Mouse (Mus musculus): Measurements from ENCODE around the gene Arih2. TPM values are rescaled to one million over a fixed set of nuclear protein-coding genes. Genes with fewer than 3 reads are reported as not detected.

Arih2 gene
- total RNA-seq, 2 experiments from 2014 or later = 50.2 to 50.6 TPM

DNA sequence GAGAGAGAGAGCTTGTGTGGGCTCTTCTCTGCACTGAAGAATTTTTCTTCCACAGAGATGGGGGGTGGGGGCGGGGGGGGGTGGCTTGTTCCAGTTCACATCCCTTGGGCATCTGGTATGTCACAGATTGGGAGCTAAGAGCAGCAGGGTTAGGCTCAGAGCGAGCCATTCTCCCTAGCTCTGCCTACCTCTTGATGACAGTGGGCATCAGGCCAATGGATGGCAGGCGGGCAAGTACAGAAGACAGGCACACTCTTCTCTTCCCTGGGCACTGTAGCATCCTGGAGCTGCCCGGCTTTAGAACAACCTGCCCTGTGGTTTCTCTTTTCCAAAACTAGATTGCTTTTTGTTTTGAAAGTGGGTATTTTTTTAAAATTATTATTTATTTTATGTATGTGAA is 57.7 kb downstream of the Arih2 start:
- DNase-seq (ENCODE audit: low spot score in 2 of 2) = no peak

DNA sequence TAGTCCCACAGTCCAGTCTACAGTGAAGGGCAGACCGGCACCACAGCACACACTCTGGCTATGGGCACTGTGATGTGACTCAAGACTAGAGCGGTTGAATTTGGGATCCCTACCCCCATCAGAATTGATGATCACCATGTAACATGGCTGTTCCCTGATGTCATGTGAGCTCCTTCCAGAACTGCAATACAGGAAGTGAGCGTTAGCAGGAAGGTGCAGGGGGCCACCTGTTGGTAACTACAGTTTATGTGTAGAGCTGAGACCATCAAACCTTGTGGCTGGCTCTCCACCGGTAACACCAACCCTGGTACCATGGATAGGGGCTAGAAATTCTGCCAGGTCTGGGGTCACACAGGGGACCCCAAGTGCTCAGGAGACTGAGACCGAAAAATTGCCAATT is 60.0 kb downstream of the Arih2 start:
- DNase-seq (ENCODE audit: low spot score in 2 of 2) = no peak

DNA sequence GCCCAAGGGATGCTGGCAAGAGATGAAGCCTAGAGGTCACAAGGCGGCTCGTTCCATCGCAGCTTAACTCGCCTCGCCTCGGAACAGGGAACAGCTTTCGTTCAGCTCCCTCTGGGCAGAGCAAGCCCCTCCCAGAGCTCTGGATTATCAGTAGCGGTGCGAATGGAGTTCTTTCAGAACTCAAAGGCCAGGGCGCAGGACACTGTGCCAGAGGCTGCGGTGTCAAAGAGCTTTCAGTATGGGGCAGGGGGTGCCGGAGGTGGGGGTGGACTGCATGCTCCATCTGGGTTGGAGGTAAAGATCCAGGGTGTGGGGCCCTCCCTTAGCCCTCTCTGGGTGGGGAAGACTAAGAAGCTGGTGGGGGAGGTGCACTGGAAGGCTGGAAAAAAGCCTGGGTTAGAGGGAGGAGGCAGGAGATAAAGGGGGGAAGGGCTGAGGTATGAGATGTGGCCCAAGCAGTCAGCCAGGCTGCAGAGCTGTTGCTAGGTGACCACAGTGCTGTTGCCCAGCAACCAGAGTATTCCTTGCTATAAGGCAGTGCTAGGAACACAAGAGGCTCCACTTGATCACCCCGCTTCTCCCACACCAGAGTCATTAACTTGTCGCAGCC is 61.5 kb downstream of the Arih2 start:
- peak; percentile 68 to 89 for DNase-seq (ENCODE audit: low spot score in 2 of 2)

DNA sequence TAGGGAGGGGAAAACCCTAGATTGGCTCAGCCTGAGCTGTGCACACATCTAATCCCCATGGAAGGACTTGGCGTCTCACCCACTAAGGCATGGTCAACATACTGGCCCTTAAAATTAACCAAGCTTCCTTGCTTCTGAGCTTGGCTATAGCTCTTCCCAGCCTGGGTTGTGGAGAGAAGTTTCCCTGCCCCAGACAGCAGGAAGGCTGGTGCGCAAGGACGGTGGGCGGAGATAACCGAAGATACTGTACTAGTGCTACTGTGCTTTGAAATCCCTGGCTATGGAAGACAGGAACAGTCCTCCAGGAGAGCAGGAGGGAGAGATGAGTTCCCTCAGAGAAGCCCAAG is 69.9 kb downstream of the Arih2 start:
- DNase-seq (ENCODE audit: low spot score in 2 of 2) = no peak

DNA sequence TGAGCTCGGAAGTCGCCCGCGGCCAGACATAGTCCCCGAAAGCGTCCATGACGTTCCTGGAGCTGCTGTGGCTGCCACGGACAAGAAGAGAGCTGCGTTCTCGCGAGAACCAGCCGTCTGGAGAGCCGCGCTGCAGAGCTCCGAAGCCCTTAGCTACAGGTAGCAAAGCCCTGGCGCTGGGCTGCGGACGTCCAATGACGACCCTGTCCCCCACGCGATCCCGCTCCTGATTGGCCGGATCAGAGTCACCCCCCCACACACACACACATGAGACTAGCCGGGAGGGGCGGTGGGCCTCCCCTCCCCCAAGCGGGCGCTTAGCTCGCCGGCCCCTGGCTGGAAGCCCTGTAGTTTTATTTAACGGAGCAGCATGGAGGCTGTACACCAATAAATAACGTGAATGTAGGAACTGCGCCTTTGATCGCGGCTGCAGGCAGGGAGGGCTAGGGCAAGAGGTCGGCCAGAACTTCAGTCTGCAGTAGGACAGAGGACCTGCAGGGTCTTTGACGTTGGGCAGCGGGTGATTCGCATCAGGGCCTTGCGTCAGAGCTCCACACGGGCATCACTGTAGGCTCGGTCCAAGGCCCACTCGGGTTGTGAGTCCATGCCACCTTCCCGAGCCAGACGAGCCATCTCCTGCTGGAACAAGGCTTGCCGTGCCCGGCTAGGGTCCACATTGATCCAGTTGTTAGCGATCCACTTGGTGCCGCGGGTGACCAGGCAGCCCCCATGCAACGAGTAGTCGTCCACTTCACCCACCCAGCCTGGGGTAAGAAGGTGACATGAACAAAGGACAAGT is 70.4 kb downstream of the Arih2 start, which contains the start of gene Wdr6:
Gene Wdr6 (minus strand): TSS at position 195 of the 799 bp plus-strand sequence.
- peak; percentile 92 to 95 for DNase-seq (ENCODE audit: low spot score in 2 of 2)

DNA sequence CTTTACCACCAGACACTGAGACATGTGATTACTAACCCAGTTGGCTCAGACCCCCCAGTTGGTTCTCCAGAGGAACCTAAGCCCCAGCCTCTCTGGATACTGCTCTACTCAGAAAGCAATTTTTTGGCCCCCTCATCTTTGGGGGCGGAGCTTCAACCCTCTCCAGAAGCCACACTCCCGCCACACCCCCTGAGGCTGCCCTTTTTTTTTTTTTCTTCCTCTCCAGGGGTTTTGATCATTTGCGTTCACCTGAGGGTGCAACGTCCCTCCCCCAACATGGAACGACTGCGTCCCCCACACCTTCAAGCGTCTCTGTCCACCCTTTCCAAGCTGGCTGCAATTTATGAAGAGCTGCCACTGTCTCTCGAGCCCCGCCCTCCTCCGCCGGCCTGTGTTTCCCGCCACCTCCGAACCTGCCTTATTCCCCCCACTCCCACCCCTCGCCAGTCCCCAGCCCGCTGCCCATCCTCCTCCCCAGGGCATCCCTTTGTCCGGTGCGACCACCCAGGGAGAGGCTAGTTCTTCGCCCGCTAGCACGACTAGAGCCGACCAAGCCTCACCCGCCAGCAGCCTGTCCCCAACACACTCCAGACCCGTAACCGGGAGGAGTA is 71.1 kb downstream of the Arih2 start:
- DNase-seq (ENCODE audit: low spot score in 2 of 2) = no peak

DNA sequence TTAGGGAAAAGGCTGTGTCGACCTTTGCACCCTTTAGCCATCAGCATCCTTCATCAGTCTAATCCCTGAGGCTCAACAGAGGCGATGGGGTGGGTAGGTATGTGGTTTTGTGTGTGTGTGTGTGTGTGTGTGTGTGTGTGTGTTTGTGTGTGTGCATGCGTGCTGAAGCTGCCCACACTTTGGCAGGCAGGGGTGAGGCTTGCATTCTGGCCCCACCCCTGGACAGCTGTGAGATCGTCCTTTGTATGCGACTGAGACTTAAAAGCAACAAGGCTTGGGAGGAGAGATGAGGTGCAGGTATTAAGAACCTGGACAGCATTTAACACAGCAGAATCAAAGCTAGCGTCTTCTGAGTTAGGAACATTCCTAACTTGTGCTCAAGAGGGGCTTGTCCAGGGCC is 72.2 kb downstream of the Arih2 start:
- DNase-seq (ENCODE audit: low spot score in 2 of 2) = no peak

DNA sequence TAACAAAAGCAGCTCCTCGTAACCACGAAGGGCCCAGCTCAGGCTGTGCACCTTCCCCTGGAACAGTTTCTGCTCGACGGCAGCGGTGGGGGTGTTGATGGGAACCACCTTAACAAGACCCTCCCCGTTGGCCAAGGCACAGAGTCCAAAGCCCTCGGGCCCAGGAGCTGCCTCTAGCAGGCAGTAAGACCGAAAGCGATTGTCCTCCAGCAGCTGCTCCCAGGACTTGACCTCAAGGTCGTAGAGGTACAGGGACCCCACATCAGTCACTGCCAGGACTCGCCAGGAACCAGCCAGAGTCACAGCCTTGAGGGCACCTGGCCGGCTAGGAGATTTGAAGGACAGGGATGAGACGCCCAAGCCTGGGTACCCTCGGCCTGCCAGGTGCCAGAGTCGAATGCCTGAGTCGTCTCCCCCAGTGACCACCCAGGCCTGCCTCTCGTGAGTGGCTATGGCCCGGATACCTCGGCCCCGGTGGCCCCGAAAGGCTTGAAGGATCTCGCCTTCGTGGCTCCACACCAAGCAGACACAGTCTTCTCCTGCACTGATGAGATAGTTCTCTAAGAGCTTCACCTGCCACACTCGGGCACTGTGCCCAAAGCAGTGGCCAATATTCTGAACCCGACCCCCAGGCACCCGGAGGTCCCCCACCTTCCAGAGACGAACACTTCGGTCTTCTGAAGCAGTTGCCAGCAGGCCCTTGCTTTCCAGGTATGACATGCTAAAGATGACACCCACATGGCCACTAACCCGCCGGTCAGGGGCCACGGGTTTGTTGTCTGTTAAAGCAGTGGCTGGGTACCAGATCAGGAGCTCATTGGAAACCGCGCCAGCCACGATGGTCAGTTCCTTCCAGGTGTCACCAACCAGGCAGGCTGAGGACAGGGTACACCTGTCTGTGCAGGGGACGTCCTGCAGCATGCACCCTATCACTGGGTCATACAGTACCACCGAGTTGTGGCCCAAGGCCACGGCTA is 73.6 kb downstream of the Arih2 start:
- no peak for DNase-seq (ENCODE audit: low spot score in 2 of 2)

DNA sequence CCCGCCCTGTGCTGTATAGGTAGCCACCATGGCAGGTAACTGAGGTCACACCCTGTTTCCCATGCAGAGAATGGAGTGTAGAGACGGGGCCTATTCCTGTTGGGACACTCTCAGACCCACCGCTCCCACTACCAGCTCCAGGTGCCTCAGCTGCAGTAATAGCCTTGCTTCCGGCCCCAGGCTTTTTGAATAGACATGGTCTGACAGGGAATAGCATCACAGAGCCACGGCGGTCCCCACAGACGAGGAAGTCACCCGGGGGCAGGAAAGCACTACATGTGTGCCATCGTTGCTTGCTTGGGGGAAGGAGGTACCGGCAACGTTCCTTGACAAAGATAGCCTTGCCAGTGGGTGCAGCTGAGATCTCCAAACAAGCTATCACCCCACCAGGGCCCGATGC is 74.3 kb downstream of the Arih2 start:
- DNase-seq (ENCODE audit: low spot score in 2 of 2) = no peak

DNA sequence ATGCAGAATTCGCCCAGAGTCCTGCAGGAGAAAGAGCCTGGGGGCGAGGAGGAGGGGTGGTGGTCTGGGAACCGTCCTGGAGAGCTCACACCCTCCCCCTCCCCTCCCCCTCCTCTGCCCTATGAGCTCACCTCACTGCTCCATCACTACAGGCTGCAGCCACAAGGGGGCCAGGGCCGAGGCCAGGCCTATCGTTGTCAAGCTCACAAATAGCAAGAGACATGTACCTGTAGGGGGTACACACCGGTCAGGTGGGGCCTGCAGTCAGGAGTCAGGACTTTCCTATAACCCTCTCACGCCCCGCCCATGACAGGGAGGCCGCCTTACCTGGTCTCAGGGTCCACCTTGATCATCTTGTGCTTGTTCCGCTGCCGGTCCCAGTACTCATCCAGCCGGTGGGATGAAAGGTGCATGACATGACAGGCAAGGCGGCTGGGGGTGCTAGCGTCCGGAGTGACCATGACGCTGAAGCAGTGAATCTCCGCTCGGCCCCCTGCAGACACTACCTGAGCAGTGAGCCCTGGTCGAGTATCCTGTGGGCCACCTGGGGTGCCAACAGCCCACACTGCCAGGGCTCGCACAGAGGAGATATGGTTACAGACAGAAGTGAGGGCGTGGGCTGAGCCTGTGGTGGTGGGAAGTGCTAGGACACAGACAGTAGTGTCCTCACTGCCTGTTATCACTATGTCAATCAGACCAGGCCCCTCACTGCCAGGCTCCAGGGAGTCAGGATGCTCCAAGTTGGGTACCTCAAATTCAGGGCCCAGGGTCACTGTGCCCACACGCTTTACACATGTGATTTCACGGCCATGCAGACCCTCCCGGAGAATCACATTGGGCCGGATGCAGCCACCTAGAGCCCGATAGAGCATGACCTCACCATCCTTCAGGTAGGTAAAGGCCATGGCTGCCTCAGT is 75.2 kb downstream of the Arih2 start:
- DNase-seq (ENCODE audit: low spot score in 2 of 2) = no peak

DNA sequence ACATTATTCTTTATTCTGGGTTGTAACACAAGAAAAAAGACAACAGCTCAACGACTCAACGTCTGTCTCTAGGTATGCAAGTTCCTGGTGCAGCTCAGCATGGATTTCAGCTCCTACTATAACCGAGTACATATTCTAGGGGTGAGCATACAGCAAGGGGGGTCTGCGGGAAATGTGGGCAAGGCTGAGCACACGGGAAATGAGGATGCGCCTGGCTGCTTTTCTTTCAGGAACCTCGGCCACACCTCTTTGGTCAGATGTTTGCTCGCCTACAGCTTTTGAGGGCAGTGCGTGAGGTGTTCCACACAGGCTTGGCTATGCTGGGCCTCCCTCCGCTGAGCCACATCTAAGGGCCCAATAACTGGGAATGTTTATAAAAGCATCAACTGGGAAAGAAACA is 76.9 kb downstream of the Arih2 start:
- DNase-seq (ENCODE audit: low spot score in 2 of 2) = no peak

DNA sequence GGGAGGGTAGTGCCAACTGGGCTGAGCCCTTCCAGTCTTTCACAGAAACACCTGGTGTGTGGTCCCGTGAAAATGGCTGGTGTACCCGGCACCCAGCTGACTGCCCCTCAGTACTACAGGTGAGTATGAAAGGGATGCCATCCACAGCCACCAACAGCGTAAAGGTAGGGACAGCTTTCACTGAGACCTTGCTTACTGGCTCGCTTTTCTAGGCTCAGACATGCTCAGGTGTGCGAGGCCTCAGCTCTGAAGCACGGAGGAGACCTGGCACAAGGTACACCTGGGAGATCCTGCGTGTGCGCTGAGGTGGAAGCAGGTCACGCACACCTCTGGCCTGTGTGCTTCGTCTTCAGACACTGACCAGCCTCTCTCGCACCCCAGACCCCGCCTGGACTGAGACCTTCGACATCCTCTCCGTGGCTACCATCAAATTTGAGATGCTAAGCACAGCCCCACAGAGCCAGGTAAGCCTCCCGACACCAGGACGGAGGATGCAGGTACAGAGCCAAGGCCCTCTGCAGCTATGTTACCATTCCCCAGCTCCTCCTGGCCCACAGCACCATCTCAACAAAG is 77.7 kb downstream of the Arih2 start:
- DNase-seq (ENCODE audit: low spot score in 2 of 2) = no peak

DNA sequence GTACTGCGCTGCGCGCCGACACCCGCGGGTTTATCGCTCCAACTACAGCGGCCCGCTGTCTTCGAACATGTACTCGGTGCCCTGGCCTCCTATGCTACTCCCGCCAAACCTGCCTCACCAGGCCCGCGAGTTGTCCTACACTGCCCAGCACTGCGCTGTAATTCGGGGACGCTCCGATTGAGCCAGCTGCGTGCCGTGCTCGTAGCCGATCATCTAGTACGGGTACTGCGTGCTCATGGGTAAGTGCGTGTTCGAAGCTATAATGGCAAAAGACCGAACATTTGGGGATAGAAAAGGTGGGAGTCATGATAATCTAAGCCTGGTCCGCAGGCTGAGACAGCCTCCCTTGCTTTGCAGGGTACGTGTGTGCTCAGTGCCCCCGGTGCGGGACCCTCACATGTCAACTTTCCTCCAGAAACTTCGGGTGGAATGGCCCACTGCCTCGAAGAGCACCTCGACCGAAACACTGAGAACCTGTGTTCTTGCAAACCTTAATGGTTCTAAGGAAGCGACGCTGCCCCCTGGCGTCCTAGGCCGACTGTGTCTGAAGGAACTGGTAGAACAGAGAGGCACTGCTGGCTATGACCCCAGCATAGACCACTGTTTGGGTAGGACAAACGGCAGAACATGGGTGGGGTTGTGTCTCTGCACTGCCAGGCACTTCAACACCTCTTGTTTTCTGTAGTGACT is 78.8 kb downstream of the Arih2 start:
- peak in 1 of 2 experiments; percentile 77 for DNase-seq (ENCODE audit: low spot score in 2 of 2)

DNA sequence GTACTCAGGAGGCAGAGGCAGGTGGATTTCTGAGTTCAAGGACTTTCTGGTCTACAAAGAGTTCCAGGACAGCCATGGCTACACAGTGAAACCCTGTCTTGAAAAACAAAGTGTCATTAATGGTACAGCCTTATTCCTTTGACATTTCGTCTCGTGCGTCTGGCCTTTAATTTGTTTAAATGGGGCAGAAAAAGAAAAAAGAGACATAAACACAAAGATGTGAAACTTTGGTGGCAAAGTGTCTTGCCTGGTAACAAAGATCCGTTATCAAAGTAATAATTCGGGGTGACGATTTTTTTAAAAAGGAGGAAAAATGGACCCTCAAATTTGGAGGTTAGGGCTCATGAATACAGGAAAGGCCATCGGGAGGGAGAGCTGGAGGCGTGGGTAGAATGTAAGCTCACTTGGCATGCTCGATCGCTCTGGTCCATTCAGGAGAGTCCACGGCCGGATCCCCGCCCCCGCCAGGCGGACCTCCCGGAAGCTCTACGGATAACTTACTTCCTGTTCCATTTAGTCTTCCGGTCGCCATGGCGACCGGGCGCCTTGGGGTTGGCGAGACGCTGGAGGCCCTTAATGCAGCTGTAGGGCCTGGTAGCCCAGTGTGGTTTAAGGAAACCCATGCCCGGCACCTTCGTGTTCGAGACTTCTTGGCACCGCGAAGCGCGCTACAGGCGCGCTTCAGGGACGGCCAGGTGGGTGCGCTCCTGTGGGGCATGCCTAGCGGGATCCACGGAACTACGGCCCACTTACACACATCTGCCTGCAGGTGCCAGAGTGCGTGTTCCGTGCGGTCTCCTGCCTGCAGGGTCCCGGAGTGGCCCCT is 79.6 kb downstream of the Arih2 start, which contains the start of gene Dalrd3:
Gene Dalrd3 (plus strand): TSS at position 506 of the 826 bp plus-strand sequence.
- DNase-seq (ENCODE audit: low spot score in 2 of 2) = peak; percentile 77 to 92

DNA sequence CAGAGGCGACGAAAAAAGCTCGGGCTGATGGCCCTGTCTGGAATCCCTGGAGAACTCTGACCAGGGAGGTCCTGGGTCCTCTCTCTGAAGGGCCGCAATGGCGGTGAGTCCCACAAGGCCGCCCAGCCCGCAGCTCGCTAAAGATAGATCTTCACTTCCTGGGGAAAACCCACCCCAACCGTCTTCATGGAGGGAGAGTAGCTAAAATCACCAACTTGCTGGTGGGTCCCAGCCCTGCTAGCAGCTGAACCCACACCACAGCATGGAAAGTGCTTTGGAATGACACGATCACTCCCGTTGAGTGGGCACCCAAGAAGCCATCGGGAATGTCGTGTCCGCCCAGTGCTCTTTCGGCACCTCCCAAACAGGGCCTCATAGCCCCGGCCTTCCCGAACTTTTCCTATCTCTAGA is 80.7 kb downstream of the Arih2 start:
- DNase-seq (ENCODE audit: low spot score in 2 of 2) = no peak

DNA sequence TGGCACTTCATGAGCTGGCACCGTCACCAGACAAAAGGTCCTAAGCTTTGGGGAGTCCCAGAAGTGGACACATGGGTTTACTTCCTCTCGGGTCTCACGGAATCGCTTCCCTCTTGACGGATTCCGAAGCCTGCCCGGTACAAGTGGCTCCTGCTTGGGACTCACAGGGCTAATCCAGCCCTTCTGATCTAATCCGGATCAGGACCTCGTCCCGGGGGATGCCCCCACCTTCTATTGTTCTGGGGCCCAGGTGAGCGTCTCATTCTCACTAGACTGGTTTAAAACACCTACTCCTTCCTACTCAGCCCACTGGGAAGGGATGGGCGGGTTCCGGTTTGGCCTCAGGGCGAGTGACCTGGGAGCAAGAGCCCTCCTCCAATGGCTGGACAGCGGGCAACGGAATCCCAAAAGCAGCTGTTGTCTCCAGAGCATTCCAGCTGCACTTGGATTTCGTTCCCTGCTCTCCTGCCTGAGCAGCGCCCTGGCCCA is 81.2 kb downstream of the Arih2 start:
- DNase-seq (ENCODE audit: low spot score in 2 of 2) = no peak

DNA sequence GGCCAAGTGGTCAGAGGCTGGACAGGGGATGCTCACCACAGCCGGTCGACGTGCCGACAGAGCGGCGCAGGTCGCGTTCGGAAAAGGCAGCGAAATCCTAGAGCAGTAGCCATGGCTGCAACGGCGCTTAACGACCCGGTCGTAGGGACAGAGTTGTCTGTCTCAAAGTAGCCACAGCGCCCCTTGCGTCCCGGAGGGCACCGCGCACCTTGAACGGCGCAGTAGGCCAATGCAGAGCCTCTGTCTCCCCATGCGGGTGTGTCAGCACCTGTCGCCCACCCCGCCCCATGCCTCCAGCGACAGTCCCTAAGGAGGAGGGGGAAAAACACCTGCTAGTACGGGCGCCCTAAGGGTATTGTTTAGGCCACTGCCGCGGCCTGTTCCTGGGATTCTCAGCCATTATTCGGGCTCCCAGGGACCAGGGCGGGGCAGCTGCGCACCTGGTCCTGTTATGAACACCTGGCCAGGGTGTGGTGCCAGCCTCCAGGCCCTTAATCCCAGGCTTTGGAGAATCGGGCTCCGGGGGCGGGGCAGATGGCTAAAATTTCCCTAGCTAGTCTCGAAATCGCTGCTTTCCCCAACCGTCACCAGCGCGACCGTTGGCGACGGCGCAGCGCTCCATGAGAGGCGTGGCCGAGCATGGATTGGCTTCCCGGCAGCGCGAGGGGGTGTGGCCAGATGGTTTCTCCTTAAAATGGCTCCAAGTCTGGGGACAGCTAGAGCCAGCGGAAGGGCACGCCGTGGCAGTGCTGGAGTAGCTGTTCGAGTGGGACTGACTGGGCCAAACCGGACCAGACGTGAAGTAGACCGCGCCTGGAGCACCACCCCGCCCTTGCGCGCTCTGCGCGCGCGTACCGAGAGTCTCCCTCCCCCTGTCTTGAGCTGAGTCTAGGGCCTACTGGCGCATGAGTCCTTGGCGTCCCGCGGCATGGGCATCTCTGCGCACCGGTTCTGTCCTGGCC is 82.1 kb downstream of the Arih2 start, which contains the start of gene Ndufaf3:
Gene Ndufaf3 (minus strand): TSS at position 620 of the 962 bp plus-strand sequence.
- peak; percentile 96 to 97 for DNase-seq (ENCODE audit: low spot score in 2 of 2)
